Mouse (Mus musculus): Measurements from ENCODE around the gene Trim29. TPM values are rescaled to one million over a fixed set of nuclear protein-coding genes. Genes with fewer than 3 reads are reported as not detected.

The Trim29 gene
- polyA plus RNA-seq, 1 experiment, result 0.26 TPM

GRCm38 (mm10) chr9:43357011-43357410 lies 46.4 kb downstream of the Trim29 start:
- no peak for DNase-seq (ENCODE audit: low read depth, low spot score)

DNA sequence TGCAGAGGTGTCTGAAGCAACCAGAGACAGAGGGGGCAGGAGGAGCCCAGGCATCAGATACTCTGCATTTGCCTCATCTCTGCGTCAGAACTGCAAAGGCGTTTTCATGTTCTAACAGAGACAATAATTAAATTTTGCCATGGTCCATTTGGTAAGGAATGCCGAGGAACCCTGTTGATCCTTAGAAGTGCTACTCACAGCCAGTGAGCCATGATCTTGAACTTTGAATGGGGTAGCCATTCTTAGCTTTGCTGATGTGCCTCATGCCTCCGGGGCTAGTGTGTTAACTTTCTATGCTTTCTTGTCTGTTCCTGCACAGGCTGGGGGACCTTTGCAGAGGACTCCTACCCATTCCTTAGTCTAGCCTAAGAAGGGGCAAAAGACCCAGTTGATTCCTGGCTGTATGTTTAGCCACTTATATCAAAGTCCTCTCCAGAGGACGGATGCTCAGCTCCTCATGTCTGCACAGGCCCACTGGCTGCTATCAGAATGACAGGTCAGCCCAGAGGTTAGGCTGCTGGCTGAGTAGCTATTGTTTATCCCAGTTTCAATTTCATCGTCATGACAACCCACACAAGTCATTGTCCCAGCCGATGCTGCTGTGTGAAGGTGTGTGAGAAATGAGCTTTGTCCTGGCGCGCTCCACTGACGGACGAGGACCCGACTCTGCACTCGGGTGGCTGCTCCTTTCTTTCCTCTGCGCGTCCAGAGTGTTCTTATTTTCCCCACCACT lies 48.1 kb downstream of the Trim29 start:
- no peak for DNase-seq (ENCODE audit: low read depth, low spot score)
- 59% methylated on average over 15 of the region's 15 CpGs for WGBS

DNA sequence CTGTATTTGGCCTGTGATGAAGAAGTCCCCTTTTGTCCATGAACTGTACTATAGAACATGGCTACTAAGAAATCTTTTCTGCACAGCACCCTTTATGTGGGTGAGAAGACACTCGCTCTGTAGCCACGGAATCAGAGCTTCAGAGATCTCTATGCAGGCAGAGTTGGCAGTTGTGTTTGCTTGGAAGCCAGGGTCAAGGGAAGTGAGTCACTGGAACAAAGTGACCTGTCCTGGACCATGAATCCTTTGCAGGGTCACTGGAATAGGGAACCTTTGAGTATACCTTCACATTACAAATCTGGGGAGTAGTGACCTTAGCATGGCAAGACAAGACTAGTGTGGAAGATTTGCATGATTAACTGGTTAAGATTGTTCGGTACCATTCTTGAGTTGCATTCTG lies 58.1 kb downstream of the Trim29 start:
- no peak for DNase-seq (ENCODE audit: low read depth, low spot score)
- WGBS, result 83% methylated on average over 3 of the region's 3 CpGs

GRCm38 (mm10) chr9:43383871-43384270 lies 73.2 kb downstream of the Trim29 start:
- WGBS, result 80% methylated on average over 4 of the region's 4 CpGs
- DNase-seq (ENCODE audit: low read depth, low spot score), result no peak

GRCm38 (mm10) chr9:43384400-43384799 lies 73.8 kb downstream of the Trim29 start:
- no peak for DNase-seq (ENCODE audit: low read depth, low spot score)
- 69% methylated on average over 3 of the region's 3 CpGs for WGBS

Other genes starting within 250 kb of the Trim29 start
- gene Arhgef12, start 203.6 kb upstream of the Trim29 start, polyA plus RNA-seq (2012; rRNA removed), result 7.8 and 11.5 TPM in 2 replicates
- 0.60 and 0.97 TPM in 2 replicates for gene Tmem136, start 194.3 kb upstream of the Trim29 start, polyA plus RNA-seq (2012; rRNA removed)
- 1.0 and 1.3 TPM in 2 replicates for gene Pou2f3, start 100.5 kb upstream of the Trim29 start, polyA plus RNA-seq (2012; rRNA removed)
- 42.6 and 45.6 TPM in 2 replicates for gene Oaf, start 70.9 kb upstream of the Trim29 start, polyA plus RNA-seq (2012; rRNA removed)